Mouse (Mus musculus) urinary bladder, adult 18-20 months (tissue): Measurements from ENCODE around the gene Hmx1.
A peak's percentile ranks its signal among the peaks of the same experiment; 100 is the strongest.

ENCODE experiments used
- DNase-seq, 2 experiments: peaks; one replicate each; pipeline ENCODE4 v3.0.0; 2022; ENCODE audit warnings: low spot score in 2 of 2, mixed read lengths in 2 of 2

Gene Hmx1

GRCm38 (mm10) chr5:35388491-35389111 is at the start of gene Hmx1:
Gene Hmx1, plus strand, starts transcription at chr5:35389108.
- DNase-seq = no peak

DNA sequence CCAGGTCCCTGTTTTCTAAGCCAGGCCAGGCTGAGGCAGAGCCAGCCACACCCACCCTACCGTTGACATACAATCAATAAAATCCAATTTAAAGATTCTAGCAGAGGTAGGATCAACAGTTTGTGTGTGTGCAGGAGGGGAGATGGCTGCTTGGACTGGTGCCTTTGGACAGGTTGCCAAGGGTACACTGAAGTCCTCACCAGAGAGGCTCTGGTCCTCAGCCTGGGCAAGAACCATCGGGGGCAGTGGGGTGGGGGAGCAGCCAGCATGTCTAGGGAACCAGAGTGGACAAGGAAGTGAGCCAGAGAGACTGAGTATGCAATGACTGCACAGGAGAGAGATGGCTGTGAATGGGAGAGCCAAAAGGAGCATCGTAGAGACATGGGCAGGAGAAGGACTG is 43.8 kb upstream of the Hmx1 start:
- no peak for DNase-seq

GRCm38 (mm10) chr5:35348794-35349193 is 40.1 kb upstream of the Hmx1 start:
- peak; percentile 36 to 49 for DNase-seq

DNA sequence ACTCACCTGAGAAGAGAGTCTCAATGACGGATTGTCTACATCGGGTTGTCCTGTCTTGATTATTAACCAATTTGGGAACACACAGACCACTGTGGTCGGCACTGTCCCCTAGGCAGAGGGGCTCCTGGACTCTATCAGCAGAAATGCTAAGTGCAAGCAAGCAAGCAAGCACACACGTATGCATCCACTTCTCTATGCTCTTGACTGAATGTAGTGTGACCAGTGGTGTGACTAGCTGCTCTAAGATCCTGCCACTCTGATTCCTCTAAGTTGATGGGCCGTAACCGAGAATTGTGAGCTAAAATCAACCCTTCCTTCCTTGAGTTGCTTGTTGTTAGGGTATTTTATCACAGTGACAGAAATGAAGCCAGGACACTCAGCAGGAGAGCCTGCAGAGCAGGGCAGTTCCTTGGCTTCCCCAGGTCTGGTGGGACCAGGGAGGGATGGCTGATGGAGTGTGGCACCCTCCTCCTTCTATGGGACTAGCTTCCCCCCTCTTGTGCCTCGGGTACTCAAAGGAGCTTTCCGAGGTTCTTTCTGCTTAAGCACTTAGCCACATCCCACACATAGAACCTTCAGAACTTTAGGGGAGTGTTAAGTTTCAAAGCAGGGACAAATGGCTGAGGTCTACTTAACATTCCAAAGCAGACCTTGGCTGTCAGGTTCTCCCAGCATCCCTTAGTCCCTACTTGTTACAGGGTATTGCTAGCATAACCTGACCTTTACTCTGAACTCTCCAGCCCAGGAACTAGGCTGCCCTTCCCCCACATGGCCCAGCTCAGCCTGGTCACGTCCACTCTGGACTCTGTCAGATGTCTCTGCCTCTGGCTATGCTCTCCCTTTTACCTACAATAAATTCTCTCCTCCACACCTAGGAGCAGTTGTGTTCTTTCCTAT is 31.1 kb upstream of the Hmx1 start:
- no peak for DNase-seq

GRCm38 (mm10) chr5:35361570-35362284 is 27.2 kb upstream of the Hmx1 start:
- peak; percentile 80 to 90 for DNase-seq

DNA sequence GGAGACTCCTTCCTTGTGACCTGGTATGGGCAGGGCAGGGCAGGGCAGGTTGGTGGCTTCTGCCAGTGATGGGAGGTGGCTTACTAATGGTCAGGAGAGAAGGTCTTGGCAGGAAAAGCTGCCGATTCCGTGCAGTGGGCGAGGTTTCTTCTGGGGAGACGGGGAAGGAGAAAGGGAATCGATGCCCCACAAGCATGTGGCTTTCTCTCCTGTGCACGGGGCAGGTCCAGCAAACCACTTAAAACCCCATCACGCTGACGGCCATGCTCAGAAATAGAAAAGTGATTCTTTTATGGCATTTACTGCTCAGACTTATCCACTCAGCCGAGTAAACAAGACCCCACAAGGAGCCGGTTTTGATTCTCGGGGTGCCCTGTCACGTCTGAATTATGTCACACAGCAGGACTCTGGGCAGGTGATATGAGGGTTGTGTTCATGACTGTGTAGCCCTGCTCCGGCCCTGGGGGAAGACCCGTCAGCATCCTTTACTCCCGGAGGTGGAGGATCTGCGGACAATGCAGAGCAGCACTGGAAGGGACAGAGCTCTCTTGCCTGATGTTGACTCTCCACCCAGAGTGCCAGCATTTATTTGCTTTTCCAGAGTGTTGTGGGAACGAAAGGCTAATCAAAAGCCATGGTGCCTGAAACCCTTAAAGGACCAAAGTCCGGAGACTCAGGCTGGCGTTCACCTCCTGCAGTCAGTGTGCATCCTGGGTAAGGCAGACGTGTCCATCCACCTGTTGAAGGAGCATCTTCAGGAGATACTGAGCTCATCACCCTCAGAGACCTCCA is 22.5 kb upstream of the Hmx1 start:
- no peak for DNase-seq

- no peak for DNase-seq
These were observed 20.0 kb upstream of the Hmx1 start for GRCm38 (mm10) chr5:35368916-35369315.

GRCm38 (mm10) chr5:35379066-35379465 is 9.8 kb upstream of the Hmx1 start:
- DNase-seq = no peak

GRCm38 (mm10) chr5:35379815-35380214 is 9.1 kb upstream of the Hmx1 start:
- DNase-seq = no peak

GRCm38 (mm10) chr5:35387834-35388490 is 946 bp upstream of the Hmx1 start:
- DNase-seq = no peak

DNA sequence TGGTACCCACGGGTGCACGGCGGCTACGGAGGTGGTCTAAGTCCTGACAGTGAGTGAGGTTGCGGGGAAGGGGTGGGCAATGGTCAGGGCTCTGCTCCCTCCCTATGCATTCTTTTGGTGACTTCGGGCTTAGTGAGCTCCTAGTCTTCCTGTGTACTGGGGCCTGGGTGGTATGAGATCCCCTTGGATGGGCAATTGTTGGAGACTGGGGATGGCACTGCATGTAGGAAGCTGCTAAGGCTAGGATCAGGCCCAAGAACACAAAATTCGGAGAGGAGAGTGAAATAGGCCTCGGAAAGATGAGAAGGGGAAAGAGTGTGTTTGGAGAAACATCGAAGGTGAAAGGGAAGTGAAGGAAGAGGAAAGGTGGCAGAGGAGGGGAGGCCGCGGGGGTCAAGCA is 533 bp downstream of the Hmx1 start:
- DNase-seq = no peak

GRCm38 (mm10) chr5:35389915-35390314 is 1.0 kb downstream of the Hmx1 start:
- DNase-seq = no peak

DNA sequence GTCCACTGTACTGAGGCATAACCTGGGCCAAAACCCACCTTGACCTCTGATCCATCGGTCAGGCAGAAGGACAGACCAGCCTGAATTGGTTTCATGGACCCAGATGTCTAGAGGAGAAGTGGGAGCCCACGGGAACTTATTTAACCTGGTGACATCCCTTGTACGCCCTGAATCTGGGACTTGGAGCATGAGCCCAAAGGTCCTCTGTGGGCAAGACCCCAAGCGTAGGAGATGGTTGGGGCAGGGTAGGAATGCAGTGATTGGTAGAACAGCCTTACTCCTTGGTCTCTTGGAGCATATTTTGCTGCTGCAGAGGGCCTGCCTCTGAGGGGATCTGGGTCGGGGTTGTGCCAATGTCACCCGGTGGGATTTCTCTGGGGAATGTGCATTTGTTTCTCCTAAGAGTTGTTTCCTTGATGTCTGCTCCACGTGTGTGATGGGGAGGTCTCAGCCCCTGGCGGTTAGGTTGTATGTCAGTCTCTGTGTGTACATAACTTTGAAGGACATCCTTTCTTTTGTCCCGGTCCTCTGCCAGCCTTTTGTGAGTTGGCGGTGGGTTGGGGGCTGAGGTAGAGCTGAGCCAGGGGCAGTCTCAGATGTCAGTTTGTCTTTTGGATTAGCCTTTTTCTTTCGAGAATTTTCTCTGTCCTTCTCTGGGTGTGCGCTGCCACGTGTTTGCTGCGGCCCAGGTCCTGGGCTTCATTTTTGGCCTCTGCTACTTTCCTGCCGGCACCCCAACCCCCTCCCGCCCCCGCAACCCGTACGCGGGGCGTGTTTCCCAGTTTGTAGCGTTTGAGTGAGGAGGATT is 2.1 kb downstream of the Hmx1 start:
- DNase-seq = no peak

DNA sequence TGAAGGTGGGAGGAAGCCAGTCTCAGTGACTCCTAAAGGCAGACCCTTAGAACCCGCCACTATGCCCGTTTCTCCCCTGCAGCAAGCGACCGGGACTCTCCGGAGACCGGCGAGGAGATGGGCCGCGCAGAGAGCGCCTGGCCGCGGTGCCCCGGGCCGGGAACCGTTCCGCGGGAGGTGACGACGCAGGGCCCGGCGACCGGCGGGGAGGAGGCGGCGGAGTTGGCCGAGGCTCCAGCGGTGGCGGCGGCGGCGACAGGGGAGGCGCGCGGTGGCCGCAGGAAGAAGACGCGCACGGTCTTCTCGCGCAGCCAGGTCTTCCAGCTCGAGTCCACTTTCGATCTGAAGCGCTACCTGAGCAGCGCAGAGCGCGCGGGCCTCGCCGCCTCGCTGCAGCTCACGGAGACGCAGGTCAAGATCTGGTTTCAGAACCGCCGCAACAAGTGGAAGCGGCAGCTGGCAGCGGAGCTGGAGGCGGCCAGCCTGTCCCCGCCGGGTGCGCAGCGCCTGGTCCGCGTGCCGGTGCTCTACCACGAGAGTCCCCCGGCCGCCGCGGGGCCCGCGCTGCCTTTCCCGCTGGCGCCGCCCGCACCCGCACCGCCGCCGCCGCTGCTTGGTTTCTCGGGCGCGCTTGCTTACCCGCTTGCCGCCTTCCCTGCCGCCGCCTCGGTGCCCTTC is 2.9 kb downstream of the Hmx1 start:
- no peak for DNase-seq

DNA sequence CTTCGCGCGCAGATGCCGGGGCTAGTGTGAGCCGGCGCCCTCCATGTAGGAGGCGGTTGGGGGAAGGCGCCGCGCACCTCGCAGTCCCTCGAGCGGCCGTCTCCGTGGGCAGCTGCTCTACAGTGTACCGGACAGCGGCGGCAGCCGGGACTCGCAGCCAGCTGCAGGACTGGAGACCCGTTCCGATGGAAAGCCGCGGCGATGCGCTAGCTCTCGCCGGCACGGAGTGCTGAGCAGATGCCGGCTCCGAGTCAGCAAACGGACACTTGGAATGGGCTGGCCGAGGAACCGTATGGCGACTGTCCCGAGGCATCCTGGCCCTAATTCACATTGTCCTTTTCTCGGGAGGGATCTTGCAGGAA is 3.4 kb downstream of the Hmx1 start:
- DNase-seq = no peak

DNA sequence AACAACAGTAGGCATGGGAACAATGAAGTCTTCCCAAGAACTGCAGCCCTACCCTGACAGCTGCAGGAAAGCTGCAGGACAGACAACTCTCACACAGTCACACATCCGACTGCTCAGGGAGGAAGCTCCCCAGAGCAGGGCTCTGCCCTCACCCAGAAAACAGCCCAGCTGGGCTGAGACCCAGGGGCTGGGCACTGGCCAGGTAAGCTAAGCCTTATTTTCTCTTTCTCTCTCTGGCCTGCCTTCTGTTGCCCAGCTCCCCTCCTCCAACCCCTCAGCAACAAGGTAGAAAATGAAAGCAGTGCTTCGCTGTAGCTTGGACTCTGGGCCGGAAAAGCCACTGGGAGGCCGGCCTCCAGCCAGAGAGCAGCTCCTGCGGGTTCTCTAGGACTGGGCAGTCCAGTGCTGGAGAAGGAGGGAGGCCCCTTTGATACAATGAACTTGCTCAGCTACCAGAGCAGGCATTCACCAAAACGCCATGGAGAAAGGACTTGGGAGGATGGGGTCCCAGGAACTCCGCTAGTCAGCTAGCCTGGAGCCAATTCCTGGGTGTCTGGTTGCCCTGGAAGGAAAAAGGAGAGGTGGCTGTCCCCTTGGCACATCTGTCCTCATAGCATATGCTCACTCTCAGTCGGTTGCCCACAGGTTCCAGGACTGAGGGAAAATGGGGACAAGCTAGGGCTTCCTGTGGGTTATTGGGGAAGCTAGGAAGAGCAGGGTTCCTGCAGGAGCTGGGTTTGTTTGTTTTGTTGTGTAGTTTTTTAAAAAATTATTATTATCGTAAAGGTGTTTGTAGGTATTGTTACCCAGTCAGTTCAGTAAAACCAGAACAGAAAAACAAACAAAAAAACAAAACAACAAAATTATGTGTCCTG is 6.9 kb downstream of the Hmx1 start:
- no peak for DNase-seq

GRCm38 (mm10) chr5:35396976-35397641 is 8.2 kb downstream of the Hmx1 start:
- no peak for DNase-seq

DNA sequence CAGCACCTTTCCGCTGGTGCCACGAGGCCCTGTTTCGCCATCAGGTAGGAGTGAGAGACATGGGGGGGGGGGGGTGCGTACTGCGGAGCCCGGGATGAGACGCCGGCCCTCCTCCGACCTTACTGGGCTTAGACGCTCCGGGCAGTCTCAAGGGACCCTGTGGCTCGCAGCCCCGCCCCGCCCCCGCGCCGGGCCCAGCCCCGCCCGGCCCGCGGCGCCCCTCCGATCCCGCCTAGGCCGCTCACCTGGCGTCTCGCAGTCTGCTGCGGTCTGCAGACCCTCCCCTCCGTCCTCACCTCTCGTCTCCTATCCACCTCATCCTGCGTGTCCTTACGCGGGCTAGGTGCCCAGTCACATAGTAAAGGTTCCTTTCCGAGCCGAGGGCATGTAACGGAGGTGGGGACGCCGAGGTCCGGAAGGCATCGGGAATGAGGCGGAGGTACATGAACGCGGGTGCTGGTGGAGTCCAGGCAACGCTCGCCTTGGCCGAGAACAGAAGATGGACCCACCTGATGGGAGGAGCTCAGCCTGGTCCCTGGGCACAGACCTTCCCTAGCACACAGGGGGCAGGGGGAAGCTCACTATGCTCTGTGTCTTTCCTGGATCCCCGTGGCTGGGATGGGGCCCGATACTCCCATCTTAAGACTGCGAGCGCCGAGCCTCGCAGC is 8.9 kb downstream of the Hmx1 start:
- no peak for DNase-seq
